Mouse (Mus musculus): ENCODE measurements around the gene Psmb11.

- no peak for TF ChIP-seq CTCF (IDR thresholded peaks at IDR 0.05; ENCODE audit: low read depth)
- no peak for TF ChIP-seq EP300 (IDR thresholded peaks at IDR 0.05; ENCODE audit: low read depth)
These were observed 18.9 kb downstream of the Psmb11 start for GRCm38 (mm10) chr14:54640121-54640520.

All from heart, postnatal 0 days (tissue).